Mouse (Mus musculus): ENCODE results near the gene Runx1. TPM values are rescaled to one million over a fixed set of nuclear protein-coding genes. Genes with fewer than 3 reads are reported as not detected.

Gene Runx1
- total RNA-seq, 2 experiments from 2014 or later = 11.1 to 11.6 TPM

DNA sequence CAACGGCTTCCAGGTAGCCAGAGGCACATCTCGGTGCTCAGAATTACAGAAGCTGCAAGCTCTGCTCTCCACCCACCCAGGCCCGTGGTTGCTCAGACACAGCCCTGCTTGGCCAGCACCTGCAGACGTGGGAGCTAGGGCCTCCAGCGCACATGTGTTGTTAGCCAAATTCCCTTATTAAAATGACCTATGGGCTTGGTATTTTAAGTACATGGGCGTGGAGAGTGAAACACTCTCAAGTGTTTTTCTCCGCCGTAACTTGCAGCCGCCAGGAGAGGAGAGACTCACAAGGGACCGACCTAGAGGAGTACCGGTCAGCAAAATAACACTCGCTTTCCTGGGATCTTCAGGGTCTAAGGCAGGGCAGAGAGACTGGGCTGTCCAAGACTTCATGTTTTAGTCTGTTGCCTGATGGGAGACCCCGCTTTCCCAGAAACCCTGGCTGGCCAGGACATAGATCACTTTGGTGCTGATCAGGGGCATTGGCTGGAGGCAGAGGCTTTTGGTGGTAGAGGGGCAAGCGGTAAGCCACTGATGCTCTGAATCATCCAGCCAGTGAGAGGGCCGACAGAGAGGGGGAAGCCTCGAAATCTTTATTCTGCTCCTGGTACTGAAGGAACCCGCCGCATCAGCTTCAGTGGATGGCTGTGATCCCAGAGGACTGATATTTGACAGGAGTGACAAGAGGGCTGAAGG, 151.7 kb downstream of the Runx1 start:
- DNase-seq (ENCODE audit: low spot score in 2 of 2) = no peak

DNA sequence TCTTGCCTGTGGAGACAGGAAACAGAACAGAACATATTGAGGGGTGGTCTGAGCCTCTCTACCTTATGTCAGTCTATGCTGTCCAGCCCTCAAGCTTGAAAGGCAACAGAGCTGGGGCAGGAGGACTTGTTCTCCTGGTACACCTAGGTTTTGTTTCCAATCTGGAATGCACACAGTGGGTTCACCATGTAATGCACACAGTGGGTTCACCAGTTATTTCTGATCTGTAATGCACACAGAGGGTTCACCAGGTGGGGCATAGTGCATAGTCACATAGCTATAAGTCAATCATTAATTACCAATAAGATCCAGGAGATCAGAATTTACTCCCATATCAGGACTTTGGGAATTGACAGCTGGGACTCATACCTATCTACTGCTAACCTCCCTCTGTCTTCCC, 157.1 kb downstream of the Runx1 start:
- DNase-seq (ENCODE audit: low spot score in 2 of 2) = no peak

DNA sequence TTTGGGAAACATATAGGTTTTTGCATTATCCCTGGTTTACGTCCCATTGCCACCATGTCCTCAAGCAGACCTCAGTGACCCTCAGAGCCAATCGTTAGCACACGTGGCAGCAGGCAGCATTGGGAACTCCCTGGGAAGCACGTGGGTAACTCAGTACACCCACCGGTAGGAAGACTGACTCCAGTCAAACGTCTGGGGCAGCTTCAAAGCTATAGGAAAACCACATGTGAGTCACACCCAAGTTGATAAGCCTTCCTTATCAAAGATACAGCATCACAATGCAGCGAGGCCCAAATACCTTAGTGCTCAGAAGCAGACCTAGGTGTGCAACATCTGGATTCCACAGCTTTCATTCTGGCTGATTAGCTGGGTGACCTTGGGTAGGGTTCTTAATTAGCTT, 164.2 kb downstream of the Runx1 start:
- no peak for DNase-seq (ENCODE audit: low spot score in 2 of 2)

DNA sequence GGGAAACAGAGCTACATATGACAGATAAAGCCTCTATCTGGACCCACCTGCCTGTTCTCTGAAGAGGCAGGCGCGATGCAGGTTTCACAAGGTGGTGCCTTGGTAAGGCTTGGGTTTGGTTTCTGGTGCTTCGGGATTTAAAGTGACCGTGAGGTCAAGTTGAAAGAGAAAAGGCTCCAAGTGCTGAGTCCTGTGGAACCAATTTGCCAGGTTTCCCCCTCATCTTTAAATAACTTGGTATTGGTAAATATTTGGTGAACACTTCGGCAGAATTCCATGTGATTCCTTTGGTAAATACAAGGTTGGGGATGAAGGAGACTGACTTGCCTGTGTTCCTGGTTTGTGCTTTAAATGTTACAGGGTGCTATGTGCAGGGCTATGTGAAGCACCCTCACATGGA, 169.2 kb downstream of the Runx1 start:
- no peak for DNase-seq (ENCODE audit: low spot score in 2 of 2)

DNA sequence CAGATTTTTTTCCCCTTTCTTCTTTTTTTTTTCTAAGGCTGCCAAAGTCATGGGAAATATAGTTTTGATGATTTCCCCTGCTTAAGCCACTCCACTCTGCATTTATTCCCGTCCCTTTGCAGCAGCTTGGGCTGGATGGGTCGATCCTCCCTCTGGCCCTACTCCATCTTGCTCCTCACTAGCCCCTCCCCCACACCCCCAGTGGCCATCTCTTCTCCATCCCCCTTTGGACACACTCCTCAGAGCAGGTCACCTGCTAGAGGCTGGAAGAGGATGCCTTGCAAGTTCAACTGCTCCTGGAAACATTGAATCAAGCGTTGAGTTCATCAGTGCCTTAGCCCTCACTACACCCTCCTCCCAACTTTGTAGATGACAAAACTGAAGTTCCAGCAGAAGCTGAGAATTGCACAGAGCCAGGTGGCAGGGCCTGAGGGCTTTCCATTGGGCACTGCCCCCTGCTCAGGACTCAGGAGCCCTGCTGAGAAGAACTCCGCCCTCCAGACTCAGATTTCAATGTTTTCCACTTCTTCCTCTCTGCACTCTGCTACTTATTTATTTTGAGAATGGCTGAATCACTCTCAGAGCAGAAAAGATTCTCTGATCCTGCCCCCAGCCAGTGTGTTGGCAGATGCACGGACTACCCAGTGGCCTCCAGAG, 171.5 kb downstream of the Runx1 start:
- DNase-seq (ENCODE audit: low spot score in 2 of 2) = no peak

DNA sequence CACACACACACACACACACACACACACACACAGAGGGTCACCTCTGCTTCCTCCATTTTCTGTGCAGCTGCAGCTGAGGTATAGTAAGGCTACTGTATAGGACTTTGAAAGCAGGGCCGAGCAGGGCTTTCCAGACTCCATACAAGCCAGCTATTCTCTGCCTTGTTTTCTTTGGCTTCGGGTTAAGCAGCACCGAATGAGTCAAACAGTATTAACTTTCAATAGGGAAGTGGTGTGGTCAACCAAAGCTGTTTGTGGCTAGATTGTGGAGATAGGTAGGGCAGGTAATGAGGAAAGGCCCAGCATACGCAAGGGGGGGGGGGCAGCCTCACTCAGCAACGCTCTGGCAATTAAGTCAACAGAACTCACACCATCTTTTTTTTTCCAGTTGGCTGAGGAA, 172.1 kb downstream of the Runx1 start:
- DNase-seq (ENCODE audit: low spot score in 2 of 2) = no peak

DNA sequence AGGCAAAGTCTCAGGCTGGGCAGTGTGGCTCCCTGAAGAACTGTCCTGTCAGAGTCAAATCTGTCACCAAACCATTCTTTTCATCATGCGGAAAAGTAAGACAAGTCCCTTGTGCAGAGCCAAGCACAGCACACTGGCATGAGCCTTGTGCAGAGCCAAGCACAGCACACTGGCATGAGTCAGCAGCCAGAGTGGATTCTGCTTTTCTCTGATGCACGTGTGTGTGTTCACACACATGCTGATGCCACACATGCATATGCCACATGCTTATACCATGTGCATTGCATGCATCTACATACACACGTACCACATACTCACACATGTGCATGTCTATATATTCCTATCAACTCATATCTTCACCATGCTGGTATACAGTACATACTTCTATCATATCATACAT, 174.7 kb downstream of the Runx1 start:
- DNase-seq (ENCODE audit: low spot score in 2 of 2) = no peak

DNA sequence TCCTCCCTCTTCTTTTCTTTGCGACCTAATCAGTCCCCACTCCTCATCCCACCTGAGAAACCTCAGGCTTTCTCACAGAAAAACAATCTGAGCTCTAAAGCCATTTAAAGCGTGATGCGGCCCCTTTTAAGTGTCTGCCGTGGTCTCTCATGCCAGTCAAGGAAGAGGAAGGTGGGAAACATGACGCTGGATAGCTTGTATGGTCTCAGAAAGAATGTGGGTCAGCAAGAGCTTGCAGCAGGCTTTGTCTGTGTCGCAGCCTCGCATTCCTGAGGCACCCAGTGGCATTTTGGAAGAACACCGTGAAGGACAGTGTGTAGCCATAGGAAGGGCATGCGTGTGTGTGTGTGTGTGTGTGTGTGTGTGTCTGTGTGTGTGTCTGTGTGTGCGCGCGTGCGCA, 179.8 kb downstream of the Runx1 start:
- DNase-seq (ENCODE audit: low spot score in 2 of 2) = no peak

DNA sequence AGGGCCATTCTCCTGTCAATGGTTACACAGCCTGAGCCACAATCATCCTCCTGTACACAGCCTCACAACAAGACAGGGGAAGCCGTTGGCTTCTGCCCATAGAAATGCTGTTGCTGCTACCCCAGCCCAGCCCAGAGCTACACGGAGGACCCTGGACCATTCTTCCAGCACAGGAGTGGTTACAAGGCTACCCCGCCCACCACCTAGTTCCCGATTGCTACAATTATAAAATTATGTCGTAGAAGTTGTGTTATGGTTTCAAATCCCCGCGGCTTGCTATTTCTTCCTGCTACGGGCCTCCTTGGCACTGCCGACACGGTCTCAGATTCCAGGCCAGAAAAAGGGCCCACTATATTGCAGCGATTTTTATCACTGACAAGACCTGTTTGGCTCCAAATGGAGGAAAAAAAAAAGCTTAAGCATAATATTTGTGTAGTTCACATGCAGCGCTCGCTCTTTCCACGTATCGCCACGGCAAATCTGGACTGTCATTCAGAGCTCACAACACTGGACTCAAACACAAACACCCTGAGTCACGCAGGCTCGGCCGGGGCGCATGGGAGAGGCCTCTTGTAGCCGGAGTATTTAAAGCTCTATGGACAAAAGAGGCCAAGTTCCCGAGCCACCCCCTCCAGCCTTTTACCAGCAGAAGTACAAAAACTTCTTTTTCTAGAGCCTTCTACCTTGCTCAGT, 180.4 kb downstream of the Runx1 start:
- DNase-seq (ENCODE audit: low spot score in 2 of 2) = no peak

DNA sequence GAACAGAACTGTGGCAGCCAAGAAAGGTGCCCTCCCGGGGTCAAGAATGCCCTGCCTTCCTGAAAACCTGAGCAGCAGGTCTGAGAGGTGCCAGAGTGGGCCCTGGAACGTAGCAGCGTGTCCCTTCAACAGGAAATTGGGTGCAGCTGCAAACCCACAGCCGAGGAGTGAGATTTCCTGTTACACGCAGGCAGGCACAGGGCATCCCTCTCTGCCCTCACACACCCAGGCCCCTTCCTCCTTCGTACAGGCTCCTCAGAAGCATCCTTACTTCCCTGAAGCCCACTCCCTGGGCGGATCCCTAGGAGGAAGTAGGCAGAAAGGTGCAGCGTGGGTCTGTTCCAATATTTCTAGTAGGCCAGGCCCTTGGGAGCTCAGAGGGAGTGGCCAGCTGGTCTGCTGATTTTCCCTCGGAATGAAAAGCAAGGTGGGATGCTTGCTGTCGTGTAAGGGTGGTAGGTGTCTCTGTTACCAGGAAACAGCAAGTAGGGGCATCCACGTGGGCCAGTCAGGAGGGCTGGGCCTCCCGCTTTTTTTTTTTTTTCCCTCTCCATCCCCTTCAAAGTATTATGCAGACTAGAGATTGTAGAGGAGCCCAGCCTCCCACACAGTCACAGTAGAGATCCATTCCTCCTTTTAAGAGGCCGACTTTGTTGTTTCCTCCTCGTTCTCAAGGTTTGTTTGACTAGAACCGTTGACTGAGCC, 181.1 kb downstream of the Runx1 start:
- DNase-seq (ENCODE audit: low spot score in 2 of 2) = no peak

DNA sequence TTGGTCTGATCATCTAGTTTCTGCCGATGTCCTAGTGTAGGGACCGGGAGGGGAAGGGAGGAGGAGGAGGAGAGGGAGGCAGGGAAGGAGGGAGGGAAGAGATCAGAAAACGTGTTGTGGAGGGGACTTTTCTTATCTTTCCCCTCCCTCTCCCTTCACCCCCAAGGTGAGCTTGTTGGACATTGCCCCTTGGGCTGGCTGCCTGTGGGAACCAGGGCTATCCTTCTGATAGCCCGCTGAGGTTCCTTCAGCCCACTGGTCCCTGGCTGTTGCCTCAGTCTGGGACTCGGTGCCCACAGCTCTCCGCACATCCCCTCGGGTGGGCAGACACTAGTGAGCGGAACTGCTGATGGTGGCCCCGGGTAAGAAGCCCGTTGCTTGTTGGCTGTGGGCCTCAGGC, 181.6 kb downstream of the Runx1 start:
- no peak for DNase-seq (ENCODE audit: low spot score in 2 of 2)

DNA sequence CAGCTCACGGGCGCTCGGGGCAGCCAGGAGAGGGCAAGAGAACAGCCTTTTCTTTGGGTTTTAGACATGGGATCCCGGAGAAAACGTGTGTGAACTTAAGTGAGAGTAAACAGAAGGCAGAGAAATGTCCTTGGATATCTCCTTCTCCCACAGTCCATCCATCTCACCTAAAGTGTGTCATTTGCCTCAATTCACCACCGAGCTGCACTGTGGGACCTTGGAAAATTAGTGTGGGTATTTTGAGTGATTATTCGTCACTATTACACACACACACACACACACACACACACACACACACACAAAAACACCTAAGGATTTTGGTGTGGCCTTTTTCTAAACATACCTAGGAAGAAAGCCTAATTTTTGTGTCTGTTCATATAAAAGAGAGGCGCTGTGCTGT, 183.7 kb downstream of the Runx1 start:
- DNase-seq (ENCODE audit: low spot score in 2 of 2) = no peak

DNA sequence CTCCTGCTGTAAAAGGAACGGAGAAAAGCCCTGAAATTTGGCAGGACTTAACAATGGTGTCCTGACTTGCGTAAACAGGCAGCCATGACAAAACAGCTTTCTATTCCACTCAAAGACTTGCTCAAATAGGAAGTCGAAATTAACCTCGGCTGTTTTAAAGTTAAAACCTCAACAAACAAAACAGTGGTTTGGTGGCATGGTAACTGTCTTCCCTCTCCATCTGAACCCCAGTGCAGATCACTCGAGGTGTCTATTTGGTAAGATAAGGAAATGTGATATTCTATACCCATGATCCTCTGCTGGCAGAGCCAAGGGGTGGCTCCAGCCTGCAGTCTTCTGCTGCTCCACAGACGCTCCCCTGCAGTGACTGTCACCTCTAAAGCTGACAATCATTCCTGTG, 184.9 kb downstream of the Runx1 start:
- no peak for DNase-seq (ENCODE audit: low spot score in 2 of 2)

DNA sequence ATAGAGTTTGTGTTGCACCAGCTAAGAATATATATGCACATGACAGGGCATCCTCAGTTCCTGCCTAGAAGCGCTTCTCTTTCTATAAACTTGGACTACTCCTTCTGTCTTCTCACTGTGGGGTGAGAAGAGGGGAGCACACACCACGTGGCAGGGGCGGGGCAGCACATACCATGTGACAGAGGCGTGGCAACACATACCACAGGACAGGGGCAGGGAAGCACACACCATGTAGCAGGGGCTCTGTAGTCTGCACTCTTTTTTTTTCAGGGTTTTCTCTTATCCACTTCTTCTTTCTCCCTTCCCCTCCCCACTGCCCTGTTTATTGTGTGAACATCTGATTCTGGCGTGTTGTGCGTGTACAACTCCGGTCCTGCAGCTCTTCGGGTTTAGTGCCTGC, 186.9 kb downstream of the Runx1 start:
- no peak for DNase-seq (ENCODE audit: low spot score in 2 of 2)

DNA sequence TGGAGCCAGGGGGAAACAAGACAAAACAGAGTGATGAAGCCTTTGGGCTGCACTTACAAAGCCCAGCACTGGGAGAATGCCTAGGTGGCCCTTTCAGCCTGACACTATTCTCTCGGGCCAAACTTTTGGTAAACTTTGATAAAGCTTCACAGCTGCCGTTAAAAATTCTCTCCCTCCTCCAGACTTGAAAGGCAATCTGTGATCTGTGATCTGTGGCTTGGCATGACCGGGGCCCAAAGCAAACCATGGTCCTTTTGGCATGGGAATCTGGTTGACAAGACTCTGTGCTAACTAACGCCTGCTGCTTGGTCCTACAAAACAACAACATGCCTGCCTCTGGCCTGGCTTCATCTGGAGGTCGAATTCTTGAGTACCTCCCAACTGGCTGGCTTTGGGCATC, 188.9 kb downstream of the Runx1 start:
- DNase-seq (ENCODE audit: low spot score in 2 of 2) = no peak

DNA sequence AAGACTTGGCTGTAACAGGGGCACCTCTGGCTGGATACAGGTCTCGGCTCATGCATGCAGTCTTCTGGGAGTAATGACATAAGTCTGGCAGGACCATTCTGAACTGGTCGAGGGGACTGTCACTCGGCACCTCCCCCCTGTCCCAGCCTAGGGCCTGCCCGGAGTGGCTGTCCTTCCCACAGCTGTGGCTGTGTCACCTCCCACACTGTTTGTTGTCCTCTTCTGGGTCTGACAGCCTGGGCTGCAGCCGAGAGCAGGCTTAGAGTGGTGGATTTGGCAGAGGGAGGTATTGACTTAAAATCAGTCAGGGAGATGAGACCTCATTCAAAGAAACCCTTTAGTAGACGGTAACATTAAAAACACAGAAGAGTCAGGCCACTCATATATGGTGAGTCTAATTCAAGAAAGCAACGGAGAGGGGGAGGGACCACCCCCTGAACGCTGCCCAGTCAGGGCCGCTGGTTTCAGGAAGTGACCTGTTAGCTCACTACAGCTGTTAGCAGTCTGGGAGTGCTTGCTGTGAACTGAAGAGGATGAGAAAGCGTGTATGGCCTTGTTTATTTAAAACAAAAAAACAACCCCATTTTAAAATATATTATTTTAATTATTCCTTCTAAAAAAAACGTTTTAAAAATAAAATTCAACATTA, 193.7 kb downstream of the Runx1 start:
- no peak for DNase-seq (ENCODE audit: low spot score in 2 of 2)

DNA sequence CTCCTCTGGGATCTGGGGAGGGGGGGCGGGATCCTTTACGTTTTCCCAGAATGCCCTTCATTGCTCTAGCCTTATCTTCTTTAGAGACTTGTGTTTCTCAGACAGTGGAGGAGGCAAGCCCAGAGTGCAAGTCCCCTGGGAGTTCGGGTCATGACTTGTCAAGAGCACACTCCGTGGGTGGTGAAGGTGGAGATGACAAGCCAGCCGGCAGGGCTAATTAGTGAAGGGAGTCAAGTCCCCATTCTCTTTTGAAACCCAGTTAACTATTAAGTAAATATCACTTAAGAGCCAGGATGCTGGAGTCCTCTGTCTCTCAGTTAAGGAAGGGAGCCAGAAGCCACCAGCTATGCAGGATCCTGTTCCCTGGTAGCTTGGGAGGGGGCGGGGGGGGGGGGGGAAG, 194.3 kb downstream of the Runx1 start:
- DNase-seq (ENCODE audit: low spot score in 2 of 2) = no peak

DNA sequence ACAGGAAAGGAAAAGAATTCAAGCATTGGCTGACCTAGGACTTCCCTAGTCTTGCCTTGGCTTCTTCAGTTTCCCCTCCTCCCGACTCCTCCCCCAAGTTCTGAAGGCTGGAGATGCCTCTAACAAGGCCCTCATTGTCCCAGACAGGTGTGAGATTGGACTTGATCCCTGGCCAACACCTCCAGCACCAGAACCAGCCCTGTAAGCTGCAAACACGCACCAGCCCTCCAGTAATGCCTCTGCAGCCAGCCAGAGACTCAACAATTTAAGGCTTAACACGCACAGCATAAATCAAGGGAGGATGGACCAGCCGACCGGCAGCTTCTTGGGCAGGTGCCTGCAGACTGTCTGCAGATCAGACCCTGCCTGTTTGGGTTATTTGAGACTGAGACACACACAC, 195.0 kb downstream of the Runx1 start:
- DNase-seq (ENCODE audit: low spot score in 2 of 2) = no peak

DNA sequence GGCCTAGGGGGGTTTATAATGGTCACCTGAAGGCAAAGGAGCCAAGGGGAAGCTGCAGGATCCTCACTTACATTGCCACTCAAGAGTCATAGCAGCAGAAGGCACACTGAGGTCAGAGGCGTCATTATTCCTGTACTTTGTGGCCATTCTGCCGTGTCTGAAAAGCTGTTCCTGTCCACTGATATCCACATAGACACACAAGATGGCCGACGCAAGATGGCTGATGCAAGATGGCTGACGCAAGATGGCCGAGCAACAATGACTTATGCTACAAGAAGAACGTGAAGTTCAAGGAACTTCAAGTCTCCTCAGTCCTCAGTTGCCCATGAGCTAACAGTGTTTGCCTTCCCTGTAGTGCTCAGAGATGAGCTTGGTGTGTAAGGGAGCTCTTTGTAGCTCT, 196.1 kb downstream of the Runx1 start:
- no peak for DNase-seq (ENCODE audit: low spot score in 2 of 2)

DNA sequence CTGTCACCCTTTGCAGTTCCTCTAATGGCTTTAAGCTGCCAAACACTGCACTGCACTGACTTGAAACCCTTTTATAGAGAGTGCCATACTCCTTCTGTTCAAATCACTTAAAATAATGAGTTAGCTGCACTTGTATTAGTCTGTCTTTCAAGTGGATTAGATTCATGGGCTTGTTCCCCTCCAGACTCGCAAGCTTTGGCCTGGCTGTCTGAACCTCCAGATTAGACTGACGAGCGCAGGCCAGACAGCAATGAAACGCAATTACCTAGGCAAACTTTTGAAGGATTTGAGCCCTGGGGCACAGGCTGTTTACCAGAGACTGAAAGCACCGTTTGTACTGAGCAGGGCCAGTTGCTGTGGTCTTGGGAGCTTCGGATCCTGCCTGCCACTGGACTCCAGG, 198.7 kb downstream of the Runx1 start:
- no peak for DNase-seq (ENCODE audit: low spot score in 2 of 2)

DNA sequence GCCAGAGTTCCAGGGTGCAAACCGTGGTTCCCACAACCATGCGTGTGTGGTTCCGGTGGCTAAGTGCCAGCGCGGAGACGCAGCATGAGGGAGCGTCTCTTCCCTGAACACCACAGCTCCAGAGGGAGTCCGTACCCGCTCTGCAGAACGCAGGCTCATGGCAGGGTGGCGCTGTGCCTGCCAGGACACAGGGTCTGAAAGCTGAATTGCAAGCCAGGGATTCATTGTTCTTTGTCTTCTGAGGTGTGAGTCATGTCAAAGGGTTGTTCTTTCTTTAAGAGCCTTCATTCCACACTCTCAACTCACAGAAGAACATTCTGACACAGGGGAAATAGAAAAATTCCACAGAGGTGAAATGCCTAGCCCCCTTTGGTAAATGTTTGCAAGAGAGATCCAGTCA, 202.0 kb downstream of the Runx1 start:
- DNase-seq (ENCODE audit: low spot score in 2 of 2) = no peak

DNA sequence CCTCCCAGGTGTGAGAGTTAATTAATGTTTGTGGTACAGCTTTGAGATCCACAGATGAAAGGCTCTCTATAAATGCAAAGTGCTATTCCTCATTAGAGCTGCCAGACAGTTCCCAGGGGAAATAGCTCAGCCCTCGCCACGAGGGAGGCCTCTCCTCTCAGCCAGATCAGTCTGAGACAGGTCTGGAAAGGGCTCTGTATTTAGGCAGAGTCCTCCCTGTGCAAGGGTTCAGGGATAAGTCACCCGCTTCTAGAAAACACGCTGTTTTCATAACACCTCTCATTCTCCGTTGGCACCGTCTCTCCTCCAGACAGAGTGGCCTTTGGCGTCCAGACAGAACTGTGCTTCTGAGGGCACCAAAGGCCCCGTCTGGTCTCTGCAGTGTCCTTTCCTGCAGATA, 204.1 kb downstream of the Runx1 start:
- no peak for DNase-seq (ENCODE audit: low spot score in 2 of 2)
